Mouse (Mus musculus): ENCODE measurements around the gene Spint5. TPM values are rescaled to one million over a fixed set of nuclear protein-coding genes. Genes with fewer than 3 reads are reported as not detected.
A peak's percentile ranks its signal among the peaks of the same experiment; 100 is the strongest.
"Not testable (repeated sequence)": the region's sequence is repeated elsewhere in the genome, so short reads cannot be mapped to it uniquely, and the experiment has no call there.

Spint5 gene
- not detected for total RNA-seq (2021)
- long read RNA-seq, experiment 1: 0 reads
- long read RNA-seq, experiment 2: 0 reads

DNA sequence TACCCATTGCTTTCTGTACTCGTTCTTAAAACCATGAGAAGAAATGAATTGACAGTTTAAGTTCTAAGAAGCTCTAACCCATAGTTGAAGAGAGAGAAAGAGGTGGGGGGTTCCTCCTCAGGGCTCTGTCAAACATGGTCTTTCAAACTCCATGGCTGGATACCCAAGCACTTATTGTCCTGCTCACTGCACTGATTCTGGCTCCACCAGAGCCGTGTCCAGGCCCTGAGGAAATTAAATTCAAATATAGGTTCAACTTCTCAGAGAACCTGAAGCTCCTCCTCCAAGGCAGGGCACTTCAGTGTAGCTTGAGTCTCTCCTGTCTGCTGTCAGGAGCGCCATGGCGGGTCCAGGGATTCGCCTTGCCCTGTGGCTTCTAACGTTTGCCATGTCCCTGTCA lies at the start of gene Spint5:
Gene Spint5 (plus strand): TSS at position 301 of the 400 bp plus-strand sequence.
- DNase-seq (ENCODE audit: low spot score in 2 of 2): no peak
- intact Hi-C loops (cut with DNase I): no loop called here

DNA sequence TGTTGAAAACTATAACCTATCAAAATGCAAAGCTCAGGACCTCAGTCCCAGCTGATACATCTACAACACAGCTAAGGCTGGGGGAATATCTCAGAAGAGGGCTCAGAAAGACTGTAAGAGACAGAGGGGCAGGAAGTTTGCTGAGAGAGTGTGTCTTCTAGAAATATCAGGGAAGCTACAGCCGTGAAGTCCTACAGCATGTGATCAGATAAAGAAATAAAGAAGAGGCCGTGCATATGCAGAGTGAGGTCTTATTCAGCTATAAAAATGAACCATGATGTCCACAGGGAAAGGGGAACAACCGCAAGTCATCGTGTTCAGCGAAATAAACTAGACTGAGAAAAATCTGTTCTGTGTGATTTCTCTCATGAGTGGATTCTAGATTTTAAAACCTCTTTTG lies 44.8 kb upstream of the Spint5 start:
- intact Hi-C loops (cut with DNase I): no loop called here
- DNase-seq (ENCODE audit: low spot score in 2 of 2): no peak

GRCm38 (mm10) chr2:164670938-164671337 lies 44.2 kb upstream of the Spint5 start:
- no peak for DNase-seq (ENCODE audit: low spot score in 2 of 2)
- intact Hi-C loops (cut with DNase I): no loop called here

GRCm38 (mm10) chr2:164673987-164674386 lies 41.1 kb upstream of the Spint5 start, which contains the start of gene Wfdc11:
TSS of gene Wfdc11 (minus strand) at chr2:164674087.
- intact Hi-C loops (cut with DNase I): no loop called here
- DNase-seq (ENCODE audit: low spot score in 2 of 2): peak in 1 of 2 experiments; percentile 9

GRCm38 (mm10) chr2:164676103-164676502 lies 39.0 kb upstream of the Spint5 start:
- intact Hi-C loops (cut with DNase I): no loop called here
- no peak for DNase-seq (ENCODE audit: low spot score in 2 of 2)

- no peak for DNase-seq (ENCODE audit: low spot score in 2 of 2)
- intact Hi-C loops (cut with DNase I): no loop called here
Measured at GRCm38 (mm10) chr2:164676916-164677685, 38.0 kb upstream of the Spint5 start.

GRCm38 (mm10) chr2:164678848-164679625 lies 36.1 kb upstream of the Spint5 start:
- intact Hi-C loops (cut with DNase I): no loop called here
- peak; percentile 69 to 77 for DNase-seq (ENCODE audit: low spot score in 2 of 2)

GRCm38 (mm10) chr2:164679906-164680305 lies 35.2 kb upstream of the Spint5 start:
- no peak for DNase-seq (ENCODE audit: low spot score in 2 of 2)
- intact Hi-C loops (cut with DNase I): loop anchor here (5.0 kb wide), 1 partner anchor 47 kb away; no protein-coding TSS in a partner anchor

DNA sequence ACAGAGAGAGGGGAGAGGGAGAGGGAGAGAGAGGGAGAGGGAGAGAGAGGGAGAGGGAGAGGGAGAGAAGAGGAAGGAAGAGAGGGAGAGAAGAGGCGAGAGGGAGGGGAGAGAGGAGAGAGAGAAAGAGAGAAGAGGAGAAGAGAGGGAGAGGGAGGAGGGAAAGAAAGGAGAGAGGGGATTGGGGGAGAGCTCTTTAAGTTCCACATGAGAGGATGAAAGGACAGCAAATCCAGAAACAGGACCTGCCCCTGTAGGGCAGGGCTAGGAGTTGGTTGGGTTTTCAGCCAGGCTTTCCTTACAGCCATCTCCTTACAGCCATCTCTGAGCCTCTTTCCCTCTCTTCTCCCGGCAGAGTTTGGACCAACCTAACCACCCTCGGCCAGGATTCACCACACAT lies 30.3 kb upstream of the Spint5 start, which contains the start of gene Wfdc13:
Gene Wfdc13 (plus strand): TSS at position 301 of the 400 bp plus-strand sequence.
- intact Hi-C loops (cut with DNase I): loop anchor here (5.0 kb wide), 1 partner anchor 42 kb away; no protein-coding TSS in a partner anchor
- no peak for DNase-seq (ENCODE audit: low spot score in 2 of 2)

GRCm38 (mm10) chr2:164698201-164698600 lies 16.9 kb upstream of the Spint5 start, which contains the start of gene Spint4:
TSS of gene Spint4 (plus strand) at chr2:164698501.
- DNase-seq (ENCODE audit: low spot score in 2 of 2): no peak

DNA sequence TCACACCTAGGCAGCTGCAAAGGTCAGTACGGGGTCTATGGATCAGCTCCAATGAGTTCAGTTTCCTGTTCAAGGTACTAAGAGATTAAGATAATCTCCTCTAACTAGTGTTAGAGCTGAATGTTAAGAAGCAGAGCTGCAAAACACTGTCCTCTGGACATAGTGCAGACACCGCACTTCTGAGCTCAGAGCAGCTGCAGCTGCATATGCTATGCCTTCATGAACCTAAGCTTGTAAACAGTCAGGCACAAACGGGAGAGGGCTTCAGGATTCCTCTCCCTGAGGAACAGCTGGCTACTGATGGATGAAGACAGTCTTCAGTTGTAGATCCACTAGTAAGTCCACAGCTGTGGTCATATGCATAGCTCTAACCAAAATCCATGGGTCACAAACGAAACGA lies 14.1 kb upstream of the Spint5 start:
- intact Hi-C loops (cut with DNase I): no loop called here
- no peak for DNase-seq (ENCODE audit: low spot score in 2 of 2)

More at GRCm38 (mm10) chr2:164698201-164698600, 16.9 kb upstream of the Spint5 start, which contains the start of gene Spint4:
- intact Hi-C loops (cut with DNase I): no loop called here

DNA sequence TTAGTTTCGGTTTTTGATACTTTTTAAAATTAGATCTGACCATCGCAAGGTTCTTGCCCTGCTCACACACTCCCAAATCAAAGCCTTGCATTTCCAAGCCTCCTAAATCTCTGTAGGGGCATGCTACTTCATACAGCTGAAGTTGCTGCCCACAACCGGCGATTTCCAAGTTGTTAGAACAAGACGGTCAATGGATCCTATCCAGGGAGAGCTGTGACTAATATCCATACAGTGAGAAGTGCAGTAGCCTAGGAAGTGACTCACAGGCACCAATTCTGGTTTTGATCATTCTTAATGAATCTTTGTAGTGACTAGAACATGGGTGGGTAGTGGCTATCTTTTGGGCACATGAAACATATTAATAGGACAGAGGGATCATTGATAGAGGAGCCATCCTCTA lies 13.3 kb upstream of the Spint5 start:
- no peak for DNase-seq (ENCODE audit: low spot score in 2 of 2)
- intact Hi-C loops (cut with DNase I): no loop called here

DNA sequence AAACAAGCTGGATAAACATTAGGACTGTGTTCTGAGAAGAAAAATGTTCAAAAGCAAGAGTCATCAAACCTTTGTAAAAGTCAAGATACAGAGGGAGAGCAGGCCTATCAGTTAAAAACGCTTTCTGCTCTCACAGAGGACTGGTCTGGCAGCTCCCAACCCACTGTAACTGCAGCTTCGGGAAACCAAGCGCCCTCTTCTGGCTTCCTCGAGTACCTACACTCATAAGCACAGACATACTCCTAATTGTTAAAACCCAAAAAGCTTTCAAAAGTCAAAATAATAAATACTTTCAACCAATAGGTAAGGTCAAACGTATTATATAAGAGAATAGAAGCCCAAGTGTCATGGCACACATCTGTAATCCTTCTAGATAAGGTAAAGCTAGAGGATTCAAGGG lies 10.9 kb upstream of the Spint5 start:
- no peak for DNase-seq (ENCODE audit: low spot score in 2 of 2)
- intact Hi-C loops (cut with DNase I): no loop called here

- intact Hi-C loops (cut with DNase I): no loop called here
- DNase-seq (ENCODE audit: low spot score in 2 of 2): no peak
Measured at GRCm38 (mm10) chr2:164705328-164705727, 9.8 kb upstream of the Spint5 start.

- intact Hi-C loops (cut with DNase I): no loop called here
- DNase-seq (ENCODE audit: low spot score in 2 of 2): no peak
Measured at GRCm38 (mm10) chr2:164705991-164706390, 9.1 kb upstream of the Spint5 start.

GRCm38 (mm10) chr2:164716194-164716786 lies 1.2 kb downstream of the Spint5 start:
- DNase-seq (ENCODE audit: low spot score in 2 of 2); intact Hi-C loops (cut with DNase I): not testable (repeated sequence)

GRCm38 (mm10) chr2:164723276-164723675 lies 8.2 kb downstream of the Spint5 start:
- DNase-seq (ENCODE audit: low spot score in 2 of 2): no peak
- intact Hi-C loops (cut with DNase I): loop anchor here (10.0 kb wide), 1 partner anchor 308 kb away; no protein-coding TSS in a partner anchor

DNA sequence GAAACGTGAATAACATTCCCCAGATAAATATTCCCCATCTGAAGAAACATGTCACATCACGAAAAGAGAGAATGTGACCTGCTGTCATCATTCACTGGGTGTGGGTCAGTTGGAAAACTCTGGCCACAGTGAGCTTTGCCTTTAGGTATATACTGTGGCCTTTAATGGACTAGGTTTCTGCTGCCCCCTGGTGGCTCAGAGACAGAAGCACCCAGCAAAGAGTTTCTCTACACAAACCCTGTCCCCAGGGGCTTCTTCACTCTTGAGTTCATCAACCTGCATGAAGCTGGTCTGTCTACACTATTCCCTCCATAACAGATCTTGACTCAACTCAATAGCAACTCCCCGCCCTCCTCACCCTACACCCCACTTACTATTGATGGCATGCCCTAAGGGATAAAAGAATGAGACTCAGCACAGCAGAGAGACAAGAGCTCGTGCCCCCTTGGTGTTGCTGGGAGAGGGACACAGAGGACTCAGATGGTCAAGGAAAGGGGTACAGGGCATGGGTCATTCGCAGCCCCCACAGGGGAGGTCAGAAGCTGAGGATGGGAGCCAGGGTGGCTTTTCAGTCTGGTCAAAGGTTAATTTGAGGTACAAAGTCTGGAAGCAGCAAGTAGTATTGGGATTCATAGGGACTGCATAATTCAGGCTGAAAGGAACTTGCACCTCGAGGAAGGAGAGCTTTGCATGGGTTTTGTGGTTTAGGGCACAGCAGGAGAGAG lies 11.0 kb downstream of the Spint5 start:
- intact Hi-C loops (cut with DNase I): loop anchor here (2.0 to 10.0 kb wide), 3 partner anchors 44 to 311 kb away; partner anchors contain the start of gene Eppin
- DNase-seq (ENCODE audit: low spot score in 2 of 2): peak; percentile 52 to 77

DNA sequence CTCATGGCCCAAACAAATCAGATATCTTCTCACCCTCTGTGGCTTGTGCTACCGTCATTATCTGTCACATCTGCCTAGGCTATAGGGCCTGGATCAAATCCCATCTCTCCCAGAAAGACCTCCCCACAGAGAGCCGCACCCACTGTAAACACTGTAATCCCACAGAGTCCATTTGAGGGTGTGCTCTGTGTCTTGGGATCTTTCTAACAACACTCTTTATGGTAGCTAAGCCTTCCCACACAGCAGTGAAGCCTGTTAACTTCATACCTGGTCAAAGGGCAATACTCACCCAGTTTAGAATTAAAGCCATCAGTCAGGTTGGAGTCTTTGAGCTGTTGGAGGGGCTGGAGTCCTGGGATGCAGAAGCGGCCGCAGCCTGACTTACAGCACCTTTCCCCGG lies 16.6 kb downstream of the Spint5 start:
- intact Hi-C loops (cut with DNase I): no loop called here
- DNase-seq (ENCODE audit: low spot score in 2 of 2): no peak

All from left cerebral cortex, postnatal 14 days (tissue).